9 mouse cellular contexts compared by ENCODE assay signal in the genomic region with DNA sequence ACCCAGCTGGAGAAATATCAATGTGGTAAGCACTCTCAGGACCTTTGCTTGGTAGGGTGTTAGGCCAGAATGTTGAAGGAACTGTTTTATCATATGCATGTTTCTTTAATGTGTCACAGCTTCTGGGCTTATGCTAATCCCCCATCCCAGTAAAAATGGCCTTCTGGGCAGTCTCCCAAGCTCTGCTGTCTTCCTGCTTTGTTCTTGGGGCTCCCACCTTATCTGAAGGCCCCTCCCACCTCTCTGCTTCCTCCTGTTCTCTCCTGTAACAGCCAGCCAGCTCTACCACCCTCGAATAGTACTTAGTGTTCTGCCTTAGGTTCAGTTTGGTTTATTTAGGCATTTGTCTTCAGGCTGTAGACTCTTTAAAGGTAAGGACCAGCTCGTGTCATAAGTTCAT. TPM values are rescaled to one million over a fixed set of nuclear protein-coding genes. Genes with fewer than 3 reads are reported as not detected.
DNase-seq lines count a peak whose midpoint lies in the region; ATAC-seq and TF ChIP-seq lines count a peak whose summit lies in the region.
"Had no signal": no experiment of that assay in that cellular context is flagged by ENCODE, and none has a peak within 500 bp of the region (broad histone marks: within the 10 kb centered on the region; RNA-seq: fewer than 3 reads in every experiment).

No protein-coding gene starts in this region.

- no peak for ATAC-seq in midbrain, embryonic 11.5 days (ENCODE audit: low FRiP score)
- ATAC-seq in heart, postnatal 0 days (ENCODE audit: insufficient read depth, low read depth) = peak; percentile 59; the same call in 1 of the 2 replicates
- ATAC-seq in stomach, embryonic 16.5 days (ENCODE audit: insufficient read depth, low FRiP score) = peak; percentile 30; the same call in 1 of the 2 replicates

- no peak overlapping the region for H3K9ac ChIP-seq in midbrain, embryonic 11.5 days (ENCODE audit: low read length)
- H3K9ac ChIP-seq in heart, postnatal 0 days (replicated peaks; ENCODE audit: low read depth, low read length) = no peak overlapping the region
- H3K9ac ChIP-seq in stomach, embryonic 16.5 days (ENCODE audit: low read length) = no peak overlapping the region

- no peak for TF ChIP-seq CTCF in heart, postnatal 0 days (IDR thresholded peaks at IDR 0.05; ENCODE audit: low read depth)
- TF ChIP-seq CTCF in thymus, adult 2 months (IDR thresholded peaks at IDR 0.05; ENCODE audit: borderline replicate concordance, control insufficient read depth, extremely low read depth, insufficient read depth, low read length, poor library complexity) = no peak

- peak; percentile 96 for DNase-seq in heart, adult 11 months
- DNase-seq in heart, adult 8-10 months (ENCODE audit: low spot score) = no peak
- DNase-seq in midbrain, embryonic 11.5 days (ENCODE audit: low spot score, missing footprints) = peak; percentile 65
- DNase-seq in midbrain, embryonic 10.5 days (ENCODE audit: low spot score) = no peak
- DNase-seq in heart, postnatal 0 days (ENCODE audit: low spot score) = peak; percentile 68
- no peak for DNase-seq in adrenal gland, postnatal 10 days
- DNase-seq in thymus, adult 2 months = no peak
- DNase-seq: cerebellum, adult 2 months had no signal

- H3K27ac ChIP-seq in midbrain, embryonic 11.5 days (ENCODE audit: low read depth, low read length) = no peak overlapping the region
- H3K27ac ChIP-seq in midbrain, embryonic 10.5 days (replicated peaks) = no peak overlapping the region; the same call in 1 of the 2 replicates
- H3K27ac ChIP-seq in heart, postnatal 0 days (ENCODE audit: low read depth) = peak overlapping the region; percentile 79
- H3K27ac ChIP-seq in stomach, embryonic 16.5 days (ENCODE audit: low read length) = peak overlapping the region; percentile 38
- no peak overlapping the region for H3K27ac ChIP-seq in thymus, adult 2 months (ENCODE audit: control insufficient read depth, insufficient read depth, low read length)

- no peaks in the 10 kb centered on the region for H3K27me3 ChIP-seq in midbrain, embryonic 11.5 days (ENCODE audit: control insufficient read depth, insufficient read depth, low read length)
- H3K27me3 ChIP-seq in midbrain, embryonic 10.5 days (ENCODE audit: low read depth, poor library complexity, severe bottlenecking) = no peaks in the 10 kb centered on the region
- no peaks in the 10 kb centered on the region for H3K27me3 ChIP-seq in heart, postnatal 0 days (ENCODE audit: control insufficient read depth, insufficient read depth, low read length)
- no peaks in the 10 kb centered on the region for H3K27me3 ChIP-seq in stomach, embryonic 16.5 days (ENCODE audit: control insufficient read depth, insufficient read depth, low read length)
- H3K27me3 ChIP-seq in thymus, adult 2 months (ENCODE audit: control insufficient read depth, insufficient read depth, low read length) = no peaks in the 10 kb centered on the region

- no peak overlapping the region for H3K4me3 ChIP-seq in midbrain, embryonic 11.5 days (ENCODE audit: low read depth, low read length)
- no peak overlapping the region for H3K4me3 ChIP-seq in midbrain, embryonic 10.5 days
- H3K4me3 ChIP-seq in heart, postnatal 0 days (ENCODE audit: low read depth, low read length) = no peak overlapping the region
- H3K4me3 ChIP-seq in stomach, embryonic 16.5 days (replicated peaks; ENCODE audit: low read length) = no peak overlapping the region
- H3K4me3 ChIP-seq in thymus, adult 2 months (ENCODE audit: control insufficient read depth, insufficient read depth, low read length) = no peak overlapping the region

- no peaks in the 10 kb centered on the region for H3K9me3 ChIP-seq in midbrain, embryonic 11.5 days (ENCODE audit: control insufficient read depth, low read length)
- no peaks in the 10 kb centered on the region for H3K9me3 ChIP-seq in midbrain, embryonic 10.5 days (replicated peaks)
- H3K9me3 ChIP-seq in heart, postnatal 0 days (replicated peaks; ENCODE audit: control insufficient read depth, low read length) = no peaks in the 10 kb centered on the region
- no peaks in the 10 kb centered on the region for H3K9me3 ChIP-seq in stomach, embryonic 16.5 days (replicated peaks; ENCODE audit: control insufficient read depth, low read length)

- peaks cover 45% of the 10 kb centered on the region for H3K4me1 ChIP-seq in midbrain, embryonic 11.5 days (ENCODE audit: control insufficient read depth, insufficient read depth, low read length)
- H3K4me1 ChIP-seq in midbrain, embryonic 10.5 days = peaks cover 68% of the 10 kb centered on the region
- H3K4me1 ChIP-seq in heart, postnatal 0 days (ENCODE audit: control insufficient read depth, insufficient read depth) = peaks cover 68% of the 10 kb centered on the region
- peaks cover 50% of the 10 kb centered on the region for H3K4me1 ChIP-seq in stomach, embryonic 16.5 days (ENCODE audit: control insufficient read depth, insufficient read depth, low read length)
- peaks cover 10% of the 10 kb centered on the region for H3K4me1 ChIP-seq in thymus, adult 2 months (replicated peaks; ENCODE audit: control insufficient read depth, insufficient read depth, low read length)

- TF ChIP-seq POLR2A in thymus, adult 2 months (IDR thresholded peaks at IDR 0.05; ENCODE audit: control insufficient read depth, extremely low read depth, insufficient read depth, low read length, poor library complexity) = no peak

- no peaks in the 10 kb centered on the region for H3K36me3 ChIP-seq in midbrain, embryonic 11.5 days (ENCODE audit: control insufficient read depth, insufficient read depth, low read length)
- H3K36me3 ChIP-seq in midbrain, embryonic 10.5 days = no peaks in the 10 kb centered on the region
- H3K36me3 ChIP-seq in heart, postnatal 0 days (replicated peaks; ENCODE audit: control insufficient read depth, insufficient read depth, low read length) = no peaks in the 10 kb centered on the region
- H3K36me3 ChIP-seq in stomach, embryonic 16.5 days (ENCODE audit: control insufficient read depth, insufficient read depth, low read length) = no peaks in the 10 kb centered on the region
- H3K36me3 ChIP-seq in thymus, adult 2 months (ENCODE audit: control insufficient read depth, insufficient read depth, low read length) = no peaks in the 10 kb centered on the region

- no peak overlapping the region for H3K4me2 ChIP-seq in midbrain, embryonic 11.5 days
- H3K4me2 ChIP-seq in heart, postnatal 0 days (ENCODE audit: low read depth, low read length) = peak overlapping the region; percentile 1; the same call in 1 of the 2 replicates
- H3K4me2 ChIP-seq in stomach, embryonic 16.5 days (ENCODE audit: low read depth, low read length) = no peak overlapping the region

- no peak for TF ChIP-seq EP300 in heart, postnatal 0 days (IDR thresholded peaks at IDR 0.05; ENCODE audit: low read depth)

- WGBS in midbrain, embryonic 11.5 days = 47% methylated on average over 2 of the region's 2 CpGs
- WGBS in midbrain, embryonic 10.5 days = 50% methylated on average over 2 of the region's 2 CpGs
- 18% methylated on average over 2 of the region's 2 CpGs for WGBS in heart, postnatal 0 days
- 24% methylated on average over 2 of the region's 2 CpGs for WGBS in stomach, embryonic 16.5 days
- WGBS in thymus, adult 2 months = 43% methylated on average over 2 of the region's 2 CpGs

RNA-seq across cellular contexts. Expression of a gene that starts 10.5 kb away (rescaled TPM):
- total RNA-seq in heart, adult 8-10 months (2022) = 10 to 100 TPM; 17.5 to 20.2 (median 19.0) TPM
- 27.0 and 27.1 TPM in 2 replicates for polyA plus RNA-seq in midbrain, embryonic 11.5 days (2014; fragmentation: Nextera tagmentation; extraction: Ambion mirVana)
- 10.8 and 15.6 TPM in 2 replicates for polyA plus RNA-seq in midbrain, embryonic 10.5 days (2016; fragmentation: Nextera tagmentation; extraction: Ambion mirVana)
- 33.5 and 34.4 TPM in 2 replicates for total RNA-seq in heart, postnatal 0 days (2014; rRNA removed; ENCODE audit: low replicate concordance)
- 6.7 and 7.4 TPM in 2 replicates for polyA plus RNA-seq in heart, postnatal 0 days (2015; fragmentation: Nextera tagmentation; extraction: Ambion mirVana)
- 7.4 and 8.6 TPM in 2 replicates for polyA plus RNA-seq in stomach, embryonic 16.5 days (2015; fragmentation: Nextera tagmentation; extraction: Ambion mirVana)
- total RNA-seq in adrenal gland, postnatal 10 days (2021) = 10 to 100 TPM; 46.1 to 48.8 TPM
- 16.0 and 16.5 TPM in 2 replicates for polyA plus RNA-seq in thymus, adult 2 months (2012; rRNA removed)

RNA-seq across cellular contexts. Expression of a gene that starts 37.7 kb away (rescaled TPM):
- 10 to 100 TPM; 46.3 to 59.0 (median 50.8) TPM for total RNA-seq in heart, adult 8-10 months (2022)
- polyA plus RNA-seq in midbrain, embryonic 11.5 days (2014; fragmentation: Nextera tagmentation; extraction: Ambion mirVana) = 274 and 295 TPM in 2 replicates
- polyA plus RNA-seq in midbrain, embryonic 10.5 days (2016; fragmentation: Nextera tagmentation; extraction: Ambion mirVana) = 299 and 349 TPM in 2 replicates
- total RNA-seq in heart, postnatal 0 days (2014; rRNA removed; ENCODE audit: low replicate concordance) = 82.6 and 104 TPM in 2 replicates
- 177 and 180 TPM in 2 replicates for polyA plus RNA-seq in heart, postnatal 0 days (2015; fragmentation: Nextera tagmentation; extraction: Ambion mirVana)
- polyA plus RNA-seq in stomach, embryonic 16.5 days (2015; fragmentation: Nextera tagmentation; extraction: Ambion mirVana) = 230 TPM in 2 replicates
- 10 to 100 TPM; 90.7 to 94.6 TPM for total RNA-seq in adrenal gland, postnatal 10 days (2021)
- polyA plus RNA-seq in thymus, adult 2 months (2012; rRNA removed) = 57.5 and 71.3 TPM in 2 replicates

Comparison
In these comparisons a context has a peak if more than half of its experiments do, and no peak if none do; other contexts are left out.
1. DNase-seq: peak in heart, adult 11 months (single experiment), midbrain, embryonic 11.5 days (single experiment) and heart, postnatal 0 days (single experiment); none in heart, adult 8-10 months (single experiment), midbrain, embryonic 10.5 days (single experiment), adrenal gland, postnatal 10 days (single experiment) and thymus, adult 2 months (single experiment).
2. H3K27ac ChIP-seq: peak in heart, postnatal 0 days (single experiment) and stomach, embryonic 16.5 days (single experiment); none in midbrain, embryonic 11.5 days (single experiment), midbrain, embryonic 10.5 days (single experiment) and thymus, adult 2 months (single experiment).